Mouse (Mus musculus): Measurements from ENCODE around the gene Ablim2.
A peak's percentile ranks its signal among the peaks of the same experiment; 100 is the strongest.

Gene Ablim2

GRCm38 (mm10) chr5:35757639-35758001 lies at the start of gene Ablim2:
Gene Ablim2 (plus strand): TSS chr5:35757880.
- DNase-seq (ENCODE audit: low spot score in 2 of 2) = peak; percentile 47 to 84

- no peak for DNase-seq (ENCODE audit: low spot score in 2 of 2)
Measured at GRCm38 (mm10) chr5:35710481-35710880, 47.2 kb upstream of the Ablim2 start.

- no peak for DNase-seq (ENCODE audit: low spot score in 2 of 2)
Measured at GRCm38 (mm10) chr5:35710931-35711330, 46.7 kb upstream of the Ablim2 start.

- DNase-seq (ENCODE audit: low spot score in 2 of 2) = no peak
Measured at GRCm38 (mm10) chr5:35712517-35712916, 45.2 kb upstream of the Ablim2 start.

- peak; percentile 8 to 60 for DNase-seq (ENCODE audit: low spot score in 2 of 2)
Measured at GRCm38 (mm10) chr5:35713649-35714354, 43.9 kb upstream of the Ablim2 start.

- no peak for DNase-seq (ENCODE audit: low spot score in 2 of 2)
Measured at GRCm38 (mm10) chr5:35717455-35717854, 40.2 kb upstream of the Ablim2 start.

GRCm38 (mm10) chr5:35717946-35718345 lies 39.7 kb upstream of the Ablim2 start:
- peak in 1 of 2 experiments; percentile 54 for DNase-seq (ENCODE audit: low spot score in 2 of 2)

GRCm38 (mm10) chr5:35718817-35719216 lies 38.9 kb upstream of the Ablim2 start:
- DNase-seq (ENCODE audit: low spot score in 2 of 2) = no peak

- no peak for DNase-seq (ENCODE audit: low spot score in 2 of 2)
Measured at GRCm38 (mm10) chr5:35719343-35719742, 38.3 kb upstream of the Ablim2 start.

GRCm38 (mm10) chr5:35719880-35720279 lies 37.8 kb upstream of the Ablim2 start:
- no peak for DNase-seq (ENCODE audit: low spot score in 2 of 2)

GRCm38 (mm10) chr5:35721933-35722332 lies 35.7 kb upstream of the Ablim2 start:
- DNase-seq (ENCODE audit: low spot score in 2 of 2) = no peak

GRCm38 (mm10) chr5:35722654-35723053 lies 35.0 kb upstream of the Ablim2 start:
- DNase-seq (ENCODE audit: low spot score in 2 of 2) = no peak

- no peak for DNase-seq (ENCODE audit: low spot score in 2 of 2)
Measured at GRCm38 (mm10) chr5:35723900-35724299, 33.8 kb upstream of the Ablim2 start.

- no peak for DNase-seq (ENCODE audit: low spot score in 2 of 2)
Measured at GRCm38 (mm10) chr5:35725840-35726239, 31.8 kb upstream of the Ablim2 start.

- no peak for DNase-seq (ENCODE audit: low spot score in 2 of 2)
Measured at GRCm38 (mm10) chr5:35727447-35727846, 30.2 kb upstream of the Ablim2 start.

- no peak for DNase-seq (ENCODE audit: low spot score in 2 of 2)
Measured at GRCm38 (mm10) chr5:35728344-35728956, 29.2 kb upstream of the Ablim2 start.

GRCm38 (mm10) chr5:35728957-35729460 lies 28.7 kb upstream of the Ablim2 start:
- peak; percentile 45 to 75 for DNase-seq (ENCODE audit: low spot score in 2 of 2)

- DNase-seq (ENCODE audit: low spot score in 2 of 2) = peak in 1 of 2 experiments; percentile 58
Measured at GRCm38 (mm10) chr5:35729844-35730243, 27.8 kb upstream of the Ablim2 start.

GRCm38 (mm10) chr5:35730552-35730951 lies 27.1 kb upstream of the Ablim2 start:
- no peak for DNase-seq (ENCODE audit: low spot score in 2 of 2)

- DNase-seq (ENCODE audit: low spot score in 2 of 2) = no peak
Measured at GRCm38 (mm10) chr5:35731006-35731405, 26.7 kb upstream of the Ablim2 start.

GRCm38 (mm10) chr5:35733523-35733922 lies 24.2 kb upstream of the Ablim2 start:
- DNase-seq (ENCODE audit: low spot score in 2 of 2) = no peak

GRCm38 (mm10) chr5:35737231-35737901 lies 20.3 kb upstream of the Ablim2 start:
- DNase-seq (ENCODE audit: low spot score in 2 of 2) = no peak

- no peak for DNase-seq (ENCODE audit: low spot score in 2 of 2)
Measured at GRCm38 (mm10) chr5:35739005-35739404, 18.7 kb upstream of the Ablim2 start.
